Mouse (Mus musculus) lung, embryonic 16.5 days (tissue): ENCODE results near the gene Olfr1062. TPM values are rescaled to one million over a fixed set of nuclear protein-coding genes. Genes with fewer than 3 reads are reported as not detected.
"Not testable (repeated sequence)": the region's sequence is repeated elsewhere in the genome, so short reads cannot be mapped to it uniquely, and the experiment has no call there.

Experiments used
- ATAC-seq: fragments of 200-750 bp; cut with Nextera tagmentation; 2 replicates; pipeline ENCODE4 v1.8.0; 2017; ENCODE audit warnings: low read depth, mild to moderate bottlenecking, moderate library complexity
- H3K27ac ChIP-seq: fragments of 300-500 bp; sonication (generic); 2 replicates; pipeline ENCODE4 v1.5.1; 2014; ENCODE audit warnings: mild to moderate bottlenecking, control low read depth, low read length
- H3K27me3 ChIP-seq: fragments of 300-500 bp; sonication (generic); 2 replicates; pipeline ENCODE4 v1.6.1; 2014; ENCODE audit warnings: low read depth, low read length, mixed read lengths; ENCODE audit not compliant: control insufficient read depth, insufficient read depth
- H3K36me3 ChIP-seq: fragments of 300-500 bp; sonication (generic); 2 replicates; pipeline ENCODE4 v1.6.1; 2014; ENCODE audit warnings: low read length; ENCODE audit not compliant: control insufficient read depth, insufficient read depth
- H3K4me1 ChIP-seq: fragments of 300-500 bp; sonication (generic); replicated peaks from 2 replicates; pipeline ENCODE4 v1.6.1; 2014; ENCODE audit warnings: low read length, mixed read lengths; ENCODE audit not compliant: control insufficient read depth, insufficient read depth
- H3K4me2 ChIP-seq: fragments of 300-500 bp; sonication (generic); 2 replicates; pipeline ENCODE4 v1.6.1; 2014; ENCODE audit warnings: low read depth, low read length, control low read depth
- H3K4me3 ChIP-seq: fragments of 300-500 bp; sonication (generic); 2 replicates; pipeline ENCODE4 v1.5.1; 2014; ENCODE audit warnings: mild to moderate bottlenecking, low read length, control low read depth
- H3K9ac ChIP-seq: fragments of 300-500 bp; sonication (generic); 2 replicates; pipeline ENCODE4 v1.6.1; 2014; ENCODE audit warnings: low read length, control low read depth
- H3K9me3 ChIP-seq: fragments of 300-500 bp; sonication (generic); 2 replicates; pipeline ENCODE4 v1.6.1; 2016; ENCODE audit warnings: low read length; ENCODE audit not compliant: control insufficient read depth
- WGBS: fragments of 180-500 bp; shearing (Covaris S2); extraction: QIAGEN DNeasy Blood & Tissue Kit; methylation state at CpG from one replicate; pipeline ENCODE4 v1.1.7; 2014; 5-methylcytosine and 5-hydroxymethylcytosine counted together
- polyA plus RNA-seq: library from polyadenylated mRNA; unstranded; fragments of >200 nt; fragmentation: Nextera tagmentation; extraction: Ambion mirVana; gene quantifications from 2 replicates; pipeline ENCODE4 v1.2.1, GENCODE M21; 2015

The Olfr1062 gene
- not detected in 2 replicates for polyA plus RNA-seq

- H3K9ac ChIP-seq, ATAC-seq: not testable (repeated sequence)
Measured at GRCm38 (mm10) chr2:86426649-86427048, at the start of gene Olfr1062. Gene Olfr1062 (minus strand): TSS chr2:86426749.

GRCm38 (mm10) chr2:86464442-86465109, 38.0 kb upstream of the Olfr1062 start:
- peak overlapping the region; percentile 38 for H3K4me2 ChIP-seq
- H3K36me3 ChIP-seq: no peaks in the 10 kb centered on the region
- no peaks in the 10 kb centered on the region for H3K27me3 ChIP-seq
- H3K4me1 ChIP-seq: no peaks in the 10 kb centered on the region
- no peaks in the 10 kb centered on the region for H3K9me3 ChIP-seq
- WGBS: 28% methylated on average over 10 of the region's 10 CpGs
- no peak overlapping the region for H3K27ac ChIP-seq
- no peak for ATAC-seq
- H3K4me3 ChIP-seq: no peak overlapping the region
- H3K9ac ChIP-seq: no peak overlapping the region

More at GRCm38 (mm10) chr2:86426649-86427048, at the start of gene Olfr1062:
- not testable (repeated sequence) for H3K9me3 ChIP-seq, H3K4me1 ChIP-seq, H3K27ac ChIP-seq, H3K4me3 ChIP-seq, H3K27me3 ChIP-seq, H3K36me3 ChIP-seq, H3K4me2 ChIP-seq

- Histone ChIP-seq H3K36me3 (no peaks in the 10 kb centered on the region), H3K27me3 (no peaks in the 10 kb centered on the region), H3K4me2 (no peak overlapping the region), H3K27ac (no peak overlapping the region), H3K9ac (no peak overlapping the region), H3K9me3 (no peaks in the 10 kb centered on the region), H3K4me1 (no peaks in the 10 kb centered on the region), H3K4me3 (no peak overlapping the region)
- no peak for ATAC-seq
- 83% methylated on average over 1 of the region's 1 CpGs for WGBS
Measured at GRCm38 (mm10) chr2:86460434-86460833, 33.9 kb upstream of the Olfr1062 start.

GRCm38 (mm10) chr2:86456169-86456568, 29.6 kb upstream of the Olfr1062 start, which contains the start of gene Olfr1066:
Gene Olfr1066 (minus strand): TSS chr2:86456269.
- ATAC-seq: no peak
- 82% methylated on average over 1 of the region's 1 CpGs for WGBS
- H3K4me1 ChIP-seq: no peaks in the 10 kb centered on the region

DNA sequence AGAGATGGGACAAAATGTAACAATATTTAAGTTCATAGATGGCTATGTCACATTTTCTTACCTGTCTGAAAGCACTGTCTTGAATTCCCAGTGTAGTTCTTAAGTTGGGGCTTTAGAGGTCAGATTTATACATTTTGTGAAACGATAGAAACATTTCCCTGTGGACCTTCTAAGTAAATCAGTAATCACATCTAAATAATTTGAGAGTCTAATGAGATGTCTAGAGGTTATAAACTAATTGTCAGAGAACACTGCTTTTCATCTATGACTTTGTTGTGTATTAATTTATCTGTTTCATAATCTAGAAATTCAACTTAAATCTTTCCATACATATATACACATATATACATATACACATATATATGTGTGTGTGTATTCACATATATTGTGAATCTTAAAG, 23.9 kb upstream of the Olfr1062 start, which contains the start of gene Olfr1065:
Olfr1065 (minus strand) TSS at position 101 of the 400 bp plus-strand sequence.
- H3K36me3 ChIP-seq, ATAC-seq, H3K4me3 ChIP-seq, H3K4me2 ChIP-seq, H3K27ac ChIP-seq, H3K9ac ChIP-seq, H3K27me3 ChIP-seq, H3K4me1 ChIP-seq, H3K9me3 ChIP-seq: not testable (repeated sequence)
- no CpG with 5 or more reads among the region's 1 CpGs for WGBS

More at GRCm38 (mm10) chr2:86456169-86456568, 29.6 kb upstream of the Olfr1062 start, which contains the start of gene Olfr1066:
- H3K9me3 ChIP-seq: no peaks in the 10 kb centered on the region
- H3K4me2 ChIP-seq: no peak within 1 kb of the TSS
- H3K27me3 ChIP-seq: no peaks in the 10 kb centered on the region
- H3K27ac ChIP-seq: no peak within 1 kb of the TSS
- no peak within 1 kb of the TSS for H3K9ac ChIP-seq
- H3K36me3 ChIP-seq: no peaks in the 10 kb centered on the region
- no peak within 1 kb of the TSS for H3K4me3 ChIP-seq

- not testable (repeated sequence) for ATAC-seq, H3K4me3 ChIP-seq, H3K9me3 ChIP-seq, H3K9ac ChIP-seq, H3K36me3 ChIP-seq, H3K4me2 ChIP-seq, H3K27ac ChIP-seq, H3K27me3 ChIP-seq, H3K4me1 ChIP-seq
- 73% methylated on average over 1 of the region's 1 CpGs for WGBS
Measured at GRCm38 (mm10) chr2:86442101-86442500, 15.6 kb upstream of the Olfr1062 start.

DNA sequence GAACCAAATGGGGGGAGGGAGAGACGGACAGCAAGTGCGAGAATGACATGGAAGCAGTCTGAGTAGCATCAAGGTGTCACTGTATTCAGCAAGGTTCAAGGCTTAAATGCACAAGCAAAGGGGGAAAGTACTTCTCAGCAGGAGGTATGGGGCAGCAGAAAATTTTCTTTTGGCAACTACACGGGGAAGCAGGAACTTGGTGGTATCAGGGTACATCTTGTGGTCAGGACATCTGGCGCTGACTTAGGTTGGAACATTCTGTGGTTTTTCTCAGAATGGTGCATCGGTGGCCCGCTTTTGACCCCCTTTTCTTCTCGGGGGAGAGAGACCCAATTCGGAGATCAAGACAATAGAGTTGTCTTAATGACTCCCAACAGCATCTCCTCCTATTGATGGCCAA, 2.0 kb upstream of the Olfr1062 start:
- H3K9ac ChIP-seq, H3K9me3 ChIP-seq, H3K27ac ChIP-seq, H3K36me3 ChIP-seq, H3K4me2 ChIP-seq, H3K4me1 ChIP-seq, ATAC-seq, H3K27me3 ChIP-seq, H3K4me3 ChIP-seq: not testable (repeated sequence)
- WGBS: 90% methylated on average over 8 of the region's 8 CpGs

- Histone ChIP-seq H3K36me3 (no peaks in the 10 kb centered on the region), H3K4me2 (no peak within 1 kb of the TSS), H3K4me3 (no peak within 1 kb of the TSS), H3K4me1 (no peaks in the 10 kb centered on the region), H3K27me3 (no peaks in the 10 kb centered on the region), H3K27ac (no peak within 1 kb of the TSS), H3K9ac (no peak within 1 kb of the TSS), H3K9me3 (no peaks in the 10 kb centered on the region)
- ATAC-seq: no peak
- WGBS: 64% methylated on average over 1 of the region's 1 CpGs
Measured at GRCm38 (mm10) chr2:86413950-86414349, 12.6 kb downstream of the Olfr1062 start, which contains the start of gene Olfr1061. Gene Olfr1061 (minus strand): TSS chr2:86414050.

- Histone ChIP-seq H3K4me3 (no peak overlapping the region), H3K36me3 (no peaks in the 10 kb centered on the region), H3K9ac (no peak overlapping the region), H3K4me1 (no peaks in the 10 kb centered on the region), H3K27ac (no peak overlapping the region), H3K4me2 (no peak overlapping the region), H3K27me3 (no peaks in the 10 kb centered on the region), H3K9me3 (no peaks in the 10 kb centered on the region)
- 78% methylated on average over 2 of the region's 2 CpGs for WGBS
- ATAC-seq: no peak
Measured at GRCm38 (mm10) chr2:86395114-86395513, 31.4 kb downstream of the Olfr1062 start.
